Mouse (Mus musculus): ENCODE data around the gene Nsg2.
"Not testable (repeated sequence)": the region's sequence is repeated elsewhere in the genome, so short reads cannot be mapped to it uniquely, and the experiment has no call there.

The Nsg2 gene

GRCm38 (mm10) chr11:32000281-32000680, at the start of gene Nsg2:
Nsg2 (plus strand) TSS chr11:32000463.
- peak; percentile 11 for DNase-seq (ENCODE audit: extremely low read depth, insufficient read length, low spot score)

GRCm38 (mm10) chr11:31960071-31960470, 40.2 kb upstream of the Nsg2 start:
- no peak for DNase-seq (ENCODE audit: extremely low read depth, insufficient read length, low spot score)

GRCm38 (mm10) chr11:31963993-31964392, 36.3 kb upstream of the Nsg2 start:
- no peak for DNase-seq (ENCODE audit: extremely low read depth, insufficient read length, low spot score)

- DNase-seq (ENCODE audit: extremely low read depth, insufficient read length, low spot score), result no peak
Observed at GRCm38 (mm10) chr11:31965256-31966134, 34.8 kb upstream of the Nsg2 start, which contains the start of gene 4930524B15Rik. 4930524B15Rik (plus strand) TSS chr11:31965592.

- no peak for DNase-seq (ENCODE audit: extremely low read depth, insufficient read length, low spot score)
Observed at GRCm38 (mm10) chr11:31974132-31974531, 26.1 kb upstream of the Nsg2 start.

- DNase-seq (ENCODE audit: extremely low read depth, insufficient read length, low spot score), result no peak
Observed at GRCm38 (mm10) chr11:31974826-31975225, 25.4 kb upstream of the Nsg2 start.

GRCm38 (mm10) chr11:31975678-31976077, 24.6 kb upstream of the Nsg2 start:
- DNase-seq (ENCODE audit: extremely low read depth, insufficient read length, low spot score), result no peak

- DNase-seq (ENCODE audit: extremely low read depth, insufficient read length, low spot score), result no peak
Observed at GRCm38 (mm10) chr11:31976137-31976536, 24.1 kb upstream of the Nsg2 start.

- DNase-seq (ENCODE audit: extremely low read depth, insufficient read length, low spot score), result not testable (repeated sequence)
Observed at GRCm38 (mm10) chr11:31980089-31980488, 20.2 kb upstream of the Nsg2 start.

GRCm38 (mm10) chr11:31981830-31982229, 18.4 kb upstream of the Nsg2 start:
- no peak for DNase-seq (ENCODE audit: extremely low read depth, insufficient read length, low spot score)

GRCm38 (mm10) chr11:31982247-31982943, 17.9 kb upstream of the Nsg2 start:
- DNase-seq (ENCODE audit: extremely low read depth, insufficient read length, low spot score), result not testable (repeated sequence)

GRCm38 (mm10) chr11:31983249-31983648, 17.0 kb upstream of the Nsg2 start:
- no peak for DNase-seq (ENCODE audit: extremely low read depth, insufficient read length, low spot score)

GRCm38 (mm10) chr11:31984786-31985185, 15.5 kb upstream of the Nsg2 start:
- no peak for DNase-seq (ENCODE audit: extremely low read depth, insufficient read length, low spot score)

- no peak for DNase-seq (ENCODE audit: extremely low read depth, insufficient read length, low spot score)
Observed at GRCm38 (mm10) chr11:31992535-31992934, 7.7 kb upstream of the Nsg2 start.

GRCm38 (mm10) chr11:31999716-32000115, 547 bp upstream of the Nsg2 start:
- DNase-seq (ENCODE audit: extremely low read depth, insufficient read length, low spot score), result no peak

- DNase-seq (ENCODE audit: extremely low read depth, insufficient read length, low spot score), result no peak
Observed at GRCm38 (mm10) chr11:32001181-32001910, 1.1 kb downstream of the Nsg2 start.

- no peak for DNase-seq (ENCODE audit: extremely low read depth, insufficient read length, low spot score)
Observed at GRCm38 (mm10) chr11:32002670-32003072, 2.4 kb downstream of the Nsg2 start.

GRCm38 (mm10) chr11:32008049-32008448, 7.8 kb downstream of the Nsg2 start:
- not testable (repeated sequence) for DNase-seq (ENCODE audit: extremely low read depth, insufficient read length, low spot score)

- DNase-seq (ENCODE audit: extremely low read depth, insufficient read length, low spot score), result no peak
Observed at GRCm38 (mm10) chr11:32008852-32009251, 8.6 kb downstream of the Nsg2 start.

GRCm38 (mm10) chr11:32009961-32010662, 9.8 kb downstream of the Nsg2 start:
- DNase-seq (ENCODE audit: extremely low read depth, insufficient read length, low spot score), result peak; percentile 56

GRCm38 (mm10) chr11:32010663-32010970, 10.4 kb downstream of the Nsg2 start:
- no peak for DNase-seq (ENCODE audit: extremely low read depth, insufficient read length, low spot score)
